Mouse (Mus musculus) small intestine, adult 2 months (tissue): Measurements from ENCODE around the gene Nkx1-2.

Source experiments
- CTCF ChIP-seq: fragments of 200-500 bp; IDR thresholded peaks from 2 replicates; pipeline ENCODE4 v1.5.1; 2012; ENCODE audit warnings: low read depth, mild to moderate bottlenecking, control low read depth, inconsistent platforms, low read length, moderate library complexity, mixed read lengths; ENCODE audit not compliant: insufficient replicate concordance, insufficient read length; ENCODE audit errors: extremely low read depth
- POLR2A ChIP-seq: fragments of 200-500 bp; IDR thresholded peaks from 2 replicates; pipeline ENCODE4 v1.6.1; 2012; ENCODE audit warnings: low read depth, mild to moderate bottlenecking, control low read depth, inconsistent platforms, low read length, moderate library complexity

GRCm38 (mm10) chr7:132596557-132597250 is 2.7 kb downstream of the Nkx1-2 start:
- no peak for TF ChIP-seq CTCF
- no peak for TF ChIP-seq POLR2A
